Mouse (Mus musculus) kidney, adult 11 months (tissue): ENCODE results near the gene Pxn.

ENCODE experiments used
- DNase-seq: peaks from one replicate; pipeline ENCODE4 v3.0.0; 2022

Gene Pxn

DNA sequence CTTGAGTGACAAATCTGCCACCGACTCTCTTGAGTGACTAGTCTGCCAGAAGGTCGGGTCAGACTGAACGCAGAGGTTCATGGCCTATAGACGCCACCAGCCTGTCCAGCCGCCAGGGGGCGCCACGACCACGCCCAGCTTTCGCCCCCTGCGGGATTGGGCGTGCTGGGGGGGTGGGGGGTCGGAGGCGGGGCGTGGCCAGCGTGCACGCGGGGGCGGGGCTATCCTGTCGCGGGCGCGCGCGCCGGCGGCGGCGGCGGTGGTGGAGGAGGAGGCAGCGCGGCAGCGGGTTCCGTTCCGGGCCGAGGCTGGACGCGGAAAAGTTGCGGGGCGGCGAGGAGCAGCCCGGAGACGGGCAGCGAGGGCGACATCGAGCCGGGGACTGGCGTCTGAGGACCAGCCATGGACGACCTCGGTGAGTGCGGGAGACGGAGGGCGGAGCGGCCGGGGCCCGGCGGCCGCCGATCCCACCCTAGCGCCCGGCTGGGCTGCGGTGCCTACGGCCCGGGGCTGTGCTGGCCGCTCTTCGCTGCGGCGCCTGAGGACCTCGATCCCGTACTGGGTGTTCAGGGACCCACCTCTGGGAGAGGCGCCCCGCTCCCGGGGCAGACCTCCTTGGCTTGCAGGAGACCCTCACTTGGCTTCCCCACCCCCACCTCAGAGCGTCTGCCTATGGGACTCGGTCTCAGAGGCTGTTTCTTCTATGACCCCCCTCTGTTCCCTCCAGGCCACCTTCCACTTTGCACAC is at the start of gene Pxn:
Gene Pxn (plus strand): TSS at position 223 of the 748 bp plus-strand sequence.
- DNase-seq: peak; percentile 87

DNA sequence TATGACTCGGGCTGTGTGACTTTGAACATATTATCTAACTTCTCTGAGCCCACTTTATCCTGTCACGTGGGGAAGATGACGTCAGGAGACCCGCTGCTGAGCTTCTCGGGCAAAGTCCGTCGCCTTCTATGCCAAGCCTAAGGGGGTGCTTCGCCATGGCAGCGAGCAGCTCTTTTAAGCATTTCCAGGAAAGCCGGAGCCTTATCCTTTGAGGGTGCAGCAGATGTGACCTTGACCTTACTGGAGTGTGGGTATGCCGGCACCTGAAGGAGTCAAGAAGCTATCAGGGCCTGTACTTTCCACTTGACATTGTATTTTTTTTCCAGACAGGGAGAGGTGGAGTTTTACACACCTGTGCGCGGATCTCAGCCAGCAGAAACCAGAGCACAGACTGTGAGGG is 47.6 kb upstream of the Pxn start:
- DNase-seq: no peak

DNA sequence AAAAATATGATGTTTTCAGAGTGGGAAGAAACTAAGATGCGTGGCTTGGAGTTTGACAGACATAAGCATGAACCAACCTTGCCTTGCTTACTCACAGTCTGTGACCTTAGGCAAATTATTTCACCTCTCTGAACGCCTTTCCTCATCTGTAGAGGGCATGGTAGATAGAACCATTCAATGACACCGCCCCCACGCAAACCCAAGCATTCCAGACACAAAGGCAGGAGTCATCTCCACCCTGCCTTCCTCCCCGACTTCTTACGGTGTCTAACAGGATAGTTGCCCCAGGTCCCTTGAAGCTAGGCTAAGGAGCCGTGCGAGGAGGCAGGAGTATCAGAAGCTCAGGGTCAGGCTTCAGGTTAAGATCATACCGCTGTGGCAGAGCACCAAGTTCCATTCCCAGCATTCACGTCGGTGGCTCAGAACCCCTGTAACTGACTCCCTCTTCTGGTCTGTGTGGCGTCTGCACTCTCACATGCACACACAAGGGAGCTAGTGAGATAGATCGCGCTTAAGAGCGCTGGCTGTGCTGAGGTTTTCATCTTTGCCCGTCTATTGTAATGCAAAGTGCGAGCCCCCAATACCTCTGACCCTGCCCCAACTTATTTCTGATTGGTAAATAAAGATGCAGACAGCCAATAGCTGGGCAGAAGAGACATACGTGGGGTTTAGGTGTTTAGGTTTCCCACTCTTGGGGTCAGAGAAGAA is 41.9 kb upstream of the Pxn start:
- no peak for DNase-seq

DNA sequence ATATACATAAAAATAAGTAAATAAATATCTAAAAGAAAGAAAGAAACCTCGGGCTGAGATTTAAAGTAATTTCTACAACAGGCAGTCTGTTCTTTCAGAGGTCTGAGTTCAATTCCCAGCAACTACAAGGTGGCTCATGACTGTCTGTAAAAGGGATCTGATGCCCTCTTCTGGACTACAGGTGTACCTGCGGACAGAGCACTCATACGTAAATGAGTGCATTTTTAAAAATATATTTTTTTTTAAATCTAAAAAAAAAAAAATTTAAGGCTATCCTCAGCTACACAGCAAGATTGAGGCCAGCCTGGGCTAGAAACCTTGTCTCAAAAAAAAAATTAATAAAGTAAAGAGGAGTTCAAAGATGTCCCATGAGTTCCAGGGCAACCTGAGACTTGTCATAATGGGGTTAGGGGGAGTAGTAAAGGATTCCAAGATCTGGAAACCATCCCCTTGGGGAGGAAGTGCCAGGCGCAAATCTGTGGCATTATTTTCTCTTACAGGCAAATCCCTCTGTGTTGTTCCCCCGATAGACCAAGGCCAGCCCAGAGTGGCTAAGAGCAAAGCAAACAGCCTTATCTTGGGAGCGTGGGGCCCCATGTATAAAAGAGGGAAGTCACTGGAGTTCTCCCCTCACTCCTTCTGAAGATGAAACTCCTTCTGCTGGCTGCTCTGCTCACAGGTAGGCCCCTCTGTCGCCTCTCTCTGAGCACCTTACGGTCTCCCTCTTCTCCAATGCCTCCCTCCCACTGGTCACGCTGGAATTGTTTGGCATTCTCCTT is 40.6 kb upstream of the Pxn start, which contains the start of gene Pla2g1b:
Gene Pla2g1b (plus strand): TSS at position 621 of the 779 bp plus-strand sequence.
- no peak for DNase-seq

DNA sequence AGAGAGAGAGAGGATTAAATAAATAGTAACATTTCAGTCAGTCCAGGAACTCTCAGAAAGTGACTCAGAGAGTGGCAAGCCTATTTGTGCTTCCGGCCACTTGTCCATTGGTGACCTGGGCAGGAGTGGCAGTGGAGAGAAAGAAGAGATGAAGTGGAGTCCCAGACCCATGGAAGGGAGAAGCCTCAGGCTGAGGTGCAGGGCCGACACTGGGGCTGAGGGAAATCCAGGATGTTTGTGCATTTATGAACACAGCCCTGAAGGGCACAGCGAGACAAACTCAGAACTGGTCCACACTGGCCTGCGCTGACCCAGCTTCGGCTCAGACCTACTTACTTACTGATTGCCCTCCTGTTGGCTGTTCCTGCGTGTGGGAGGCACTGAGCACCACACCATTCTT is 36.7 kb upstream of the Pxn start:
- peak; percentile 69 for DNase-seq

DNA sequence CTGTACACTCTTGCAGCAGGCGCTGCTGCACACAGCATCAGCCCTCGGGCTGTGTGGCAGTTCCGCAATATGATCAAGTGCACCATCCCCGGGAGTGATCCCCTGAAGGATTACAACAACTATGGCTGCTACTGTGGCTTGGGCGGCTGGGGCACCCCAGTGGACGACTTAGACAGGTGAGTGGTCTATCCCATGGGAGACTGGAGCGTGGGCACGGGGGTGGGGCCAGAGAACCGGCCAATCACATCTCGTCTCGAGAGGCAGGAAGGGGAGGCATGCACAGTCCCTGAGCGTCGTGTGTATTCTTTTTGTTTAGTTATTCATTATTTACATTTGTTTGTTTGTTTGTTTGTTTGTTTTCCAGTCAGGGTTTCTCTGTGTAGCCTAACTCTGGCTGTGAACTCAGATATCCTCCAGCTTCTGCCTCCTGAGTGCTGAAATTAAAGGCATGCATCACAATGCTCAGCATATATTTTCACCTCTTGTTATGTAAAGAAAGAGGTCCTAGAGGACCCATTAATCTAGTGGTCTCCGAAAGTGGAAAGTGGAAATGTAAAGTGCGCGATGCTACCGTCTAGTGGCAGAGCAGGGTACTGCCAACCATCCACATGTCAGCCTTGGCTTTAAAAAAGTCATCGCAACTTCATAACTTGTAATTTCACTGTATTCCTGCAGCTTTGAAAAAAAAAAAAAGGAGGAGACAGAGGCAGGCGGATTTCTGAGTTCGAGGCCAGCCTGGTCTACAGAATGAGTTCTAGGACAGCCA is 35.5 kb upstream of the Pxn start:
- DNase-seq: no peak

DNA sequence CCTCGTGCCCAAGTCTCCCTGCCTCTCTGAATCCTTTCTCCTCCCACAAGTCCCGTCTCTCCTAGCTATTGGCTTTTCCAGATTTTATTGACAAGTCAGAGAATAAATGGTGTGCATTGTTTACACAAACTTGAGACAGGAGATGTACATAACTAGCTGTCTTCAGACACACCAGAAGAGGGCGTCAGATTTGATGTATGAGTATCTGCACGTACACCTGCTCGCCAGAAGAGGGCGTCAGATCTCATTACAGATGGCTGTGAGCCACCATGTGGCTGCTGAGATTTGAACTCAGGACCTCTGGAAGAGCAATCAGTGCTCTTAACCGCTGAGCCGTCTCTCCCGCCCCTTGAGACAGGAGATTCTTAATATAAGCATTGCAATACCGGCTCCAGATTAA is 33.3 kb upstream of the Pxn start:
- DNase-seq: no peak

DNA sequence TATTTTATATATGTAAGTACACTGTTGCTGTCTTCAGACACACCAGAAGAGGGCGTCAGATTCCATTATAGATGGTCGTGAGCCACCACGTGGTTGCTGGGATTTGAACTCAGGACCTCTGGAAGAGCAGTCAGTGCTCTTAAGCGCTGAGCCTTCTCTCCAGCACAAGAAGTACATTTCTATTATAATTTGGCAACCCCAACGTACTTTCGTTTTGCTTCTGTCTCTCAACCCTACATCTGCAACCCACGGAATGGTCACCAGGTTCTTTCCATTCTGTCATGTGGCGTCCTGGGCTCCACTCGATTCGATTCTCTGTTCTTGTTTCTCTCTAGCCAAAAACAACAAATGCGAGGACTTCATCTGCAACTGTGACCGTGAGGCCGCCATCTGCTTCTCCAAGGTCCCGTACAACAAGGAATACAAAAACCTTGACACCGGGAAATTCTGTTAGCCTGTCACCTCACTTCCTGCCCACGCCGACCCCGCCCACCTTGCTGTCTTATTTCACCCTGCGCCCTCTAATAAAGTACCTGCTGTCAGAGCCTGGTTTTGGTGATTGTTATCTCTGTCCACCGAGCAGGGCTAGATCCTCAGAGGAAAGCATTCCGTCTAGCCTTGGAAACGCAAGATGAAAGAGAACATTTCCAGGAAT is 32.2 kb upstream of the Pxn start:
- DNase-seq: no peak

DNA sequence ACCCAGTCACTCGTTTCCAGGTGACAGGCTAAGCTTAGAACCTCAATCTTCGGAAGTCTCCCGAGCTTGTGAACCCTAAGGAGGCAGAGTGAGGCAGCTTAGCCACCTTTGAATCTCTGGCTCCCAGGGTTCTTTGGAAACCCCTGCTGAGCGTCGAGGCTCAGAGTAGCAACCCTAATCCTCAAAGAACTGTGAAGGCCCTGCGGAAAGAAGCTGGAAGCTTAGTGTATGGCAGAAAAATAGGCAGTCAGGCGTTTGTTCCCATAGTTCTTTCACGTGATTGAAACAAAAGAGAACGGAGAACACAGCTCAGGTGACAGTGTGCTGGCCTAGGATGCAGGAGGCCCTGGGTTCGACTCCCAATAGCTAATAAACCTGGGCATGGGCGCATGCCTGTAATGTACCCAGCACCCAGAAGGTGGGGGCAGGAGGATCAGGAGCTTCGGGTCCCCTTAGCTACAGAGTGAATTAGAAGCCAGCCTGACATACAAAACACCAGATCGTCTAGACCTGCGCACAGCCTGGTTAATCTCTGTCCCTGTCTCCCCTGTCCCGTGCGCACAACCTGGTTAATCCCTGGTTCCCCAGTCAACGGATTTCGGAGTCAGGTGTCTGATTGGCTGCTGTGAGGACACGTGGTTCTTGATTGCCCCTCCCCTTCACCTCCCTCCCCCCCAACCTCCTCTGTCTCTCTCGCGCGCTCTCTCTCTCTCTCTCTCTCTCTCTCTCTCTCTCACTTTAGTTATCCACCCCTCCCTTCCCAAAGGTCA is 31.0 kb upstream of the Pxn start:
- DNase-seq: peak; percentile 77

DNA sequence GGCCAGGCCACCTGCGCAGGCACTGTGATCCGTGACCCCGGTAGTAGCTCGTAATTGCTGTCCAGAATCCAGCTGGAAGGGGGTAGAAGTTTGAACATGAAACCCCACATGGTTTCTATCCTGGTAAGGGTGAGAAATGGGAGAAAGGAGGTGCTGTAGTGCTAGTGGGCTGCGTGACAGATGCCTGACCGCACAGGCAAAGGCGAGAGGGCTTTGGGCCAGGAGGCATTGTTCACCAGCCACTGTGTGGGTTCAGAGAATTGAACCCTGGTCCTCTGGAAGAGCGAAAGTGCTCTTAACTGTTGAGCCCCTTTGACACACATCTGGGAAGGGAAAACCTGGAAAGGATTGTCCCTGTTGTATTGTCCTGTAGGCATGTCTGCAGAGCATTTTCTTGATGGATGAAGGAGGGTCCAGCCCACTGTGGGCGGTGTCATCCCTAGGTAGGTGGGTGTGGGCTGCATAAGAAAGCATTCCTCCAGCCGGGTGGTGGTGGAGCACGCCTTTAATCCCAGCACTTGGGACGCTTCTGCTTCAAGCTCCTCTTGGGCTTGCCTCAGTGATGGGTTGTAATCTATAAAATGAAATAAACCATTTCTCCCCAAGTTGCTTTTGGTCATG is 30.3 kb upstream of the Pxn start:
- DNase-seq: no peak

DNA sequence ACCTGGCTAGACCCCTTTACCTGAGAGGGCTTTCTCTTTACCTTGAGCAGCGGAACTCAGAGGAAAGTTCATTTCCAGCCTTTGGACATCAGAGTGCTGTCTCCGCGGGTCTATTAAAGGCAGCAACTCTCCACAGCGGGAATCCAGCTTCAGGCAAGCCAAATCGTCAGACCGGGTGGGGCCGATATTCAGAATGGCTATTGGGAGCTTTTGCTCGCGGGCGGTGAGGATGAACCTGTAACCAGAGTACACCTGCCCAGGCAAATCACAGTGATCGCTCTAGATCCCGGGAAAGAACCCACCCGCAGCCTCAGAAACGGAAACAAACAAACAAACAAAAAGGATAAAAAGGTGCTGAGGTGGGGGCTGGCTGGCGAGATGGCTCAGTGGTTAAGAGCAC is 26.9 kb upstream of the Pxn start:
- DNase-seq: no peak

DNA sequence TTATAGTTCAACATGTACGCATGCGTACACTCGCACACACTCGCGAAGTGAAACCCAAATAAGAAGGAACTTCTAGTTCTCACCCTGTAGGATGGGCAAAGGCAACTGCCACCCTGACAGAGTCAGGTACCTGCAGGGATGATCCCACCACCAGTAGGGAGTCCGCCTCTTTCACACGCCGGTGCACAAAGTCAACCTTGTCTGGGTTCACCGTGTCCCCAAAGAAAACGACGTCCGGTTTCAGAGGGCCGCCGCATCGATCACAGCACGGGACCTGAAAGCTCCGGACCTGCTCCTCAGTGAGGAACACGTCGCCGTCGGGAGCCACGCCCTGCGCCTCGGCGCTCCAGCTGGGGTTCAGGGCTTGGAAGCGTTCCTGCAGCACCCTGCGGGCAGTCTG is 26.4 kb upstream of the Pxn start:
- DNase-seq: no peak

DNA sequence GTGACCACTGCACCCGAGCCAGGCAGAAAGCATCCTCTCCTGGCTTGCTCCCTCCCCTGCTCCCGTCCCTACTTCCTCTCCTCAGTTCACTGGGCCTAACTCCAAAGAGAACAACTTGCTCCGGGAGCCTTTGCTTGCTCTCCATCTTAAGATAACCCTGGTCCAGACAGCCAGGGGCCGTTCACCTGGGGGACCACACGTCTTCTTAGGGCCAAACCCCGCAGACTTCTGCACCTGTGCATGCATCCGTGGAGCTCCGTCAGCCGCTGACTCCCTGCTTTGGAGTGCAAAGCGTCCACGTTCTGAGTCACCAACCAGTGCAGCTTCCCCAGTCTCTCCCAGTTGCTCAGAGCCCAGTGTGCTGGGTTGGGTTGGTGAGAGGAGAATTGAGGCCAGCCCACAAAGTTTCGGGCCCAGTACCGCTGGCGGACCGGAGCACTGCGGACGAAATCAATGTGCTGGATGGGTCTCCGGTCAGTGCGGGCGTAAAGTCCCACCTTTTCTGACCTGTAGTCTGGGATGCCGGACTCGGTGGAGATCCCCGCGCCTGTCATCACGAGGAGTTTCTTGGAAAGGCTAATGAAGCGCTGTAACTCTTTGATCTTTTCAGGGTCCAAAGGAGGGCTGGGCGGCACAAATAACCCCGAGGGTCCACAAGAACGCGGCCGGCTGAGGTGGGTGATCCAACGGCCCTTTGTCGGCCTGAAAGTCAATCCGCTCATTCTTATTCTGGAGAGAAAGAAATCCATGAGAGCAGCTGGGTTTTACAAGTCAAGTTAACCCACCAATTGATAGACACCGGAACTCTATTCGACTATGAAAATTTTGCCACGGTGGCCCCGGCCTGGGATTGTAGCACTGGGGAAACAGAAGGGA is 23.8 kb upstream of the Pxn start:
- DNase-seq: no peak

DNA sequence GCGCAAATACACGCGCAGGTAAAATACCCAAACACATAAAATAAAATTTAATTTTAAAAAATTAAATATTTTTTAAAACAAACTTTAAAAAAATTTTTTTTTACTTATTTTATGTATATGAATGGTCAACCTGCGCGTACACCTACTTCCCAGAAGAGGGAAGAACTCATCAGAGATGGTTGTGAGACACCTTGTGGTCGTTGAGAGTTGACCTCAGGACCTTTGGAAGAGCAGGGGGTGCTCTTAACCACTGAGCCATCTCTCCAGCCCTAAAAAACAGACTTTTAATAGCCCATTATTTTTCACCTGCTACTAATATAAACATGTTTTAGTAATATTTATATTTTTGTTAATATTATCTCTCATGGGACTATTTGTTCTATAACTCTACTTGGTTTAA is 23.1 kb upstream of the Pxn start:
- no peak for DNase-seq

DNA sequence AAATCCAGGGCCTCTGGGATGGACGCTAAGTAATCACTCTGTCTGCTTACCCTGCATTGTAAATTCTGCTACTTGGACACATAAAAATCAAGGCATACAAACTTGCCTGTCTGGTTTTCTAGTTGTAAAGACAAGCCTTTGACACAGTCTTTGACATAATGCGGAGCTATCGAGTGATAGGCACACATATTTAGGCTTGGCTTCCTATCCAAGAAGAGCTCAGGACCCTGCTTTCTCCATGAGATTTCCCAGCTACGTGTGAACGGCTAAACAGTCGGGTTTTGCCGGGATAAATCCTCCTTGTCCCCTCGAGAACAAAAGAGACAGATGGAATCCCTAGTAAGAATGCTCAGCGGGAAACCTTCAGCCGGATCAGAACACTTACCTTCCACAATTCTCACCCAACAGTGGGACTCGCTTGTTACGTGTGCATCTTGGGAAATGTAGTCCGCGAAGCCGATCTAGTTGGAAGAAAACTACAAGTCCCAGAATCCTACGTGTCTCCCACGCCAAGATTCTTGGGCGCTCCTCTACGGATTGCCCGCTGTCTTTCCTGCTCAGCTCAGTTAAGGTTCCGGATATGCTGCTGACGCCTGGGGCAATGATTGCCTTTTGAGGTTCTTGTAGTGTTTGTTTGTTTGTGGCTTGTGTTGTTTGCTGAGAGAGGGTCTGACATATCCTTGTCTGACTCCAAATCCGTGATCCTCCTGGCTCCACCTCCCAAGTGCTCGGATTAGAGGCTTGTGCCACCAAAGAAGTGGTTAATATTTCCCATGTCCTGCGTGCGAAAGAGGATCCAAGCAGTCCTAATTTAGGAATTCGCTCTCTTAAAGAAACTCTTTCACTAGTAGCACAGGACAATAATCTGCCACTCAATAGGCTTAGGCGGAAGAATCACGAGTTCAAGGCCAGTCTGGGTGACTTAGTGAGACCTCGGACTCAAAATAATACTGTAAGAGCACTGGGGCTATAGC is 22.2 kb upstream of the Pxn start, which contains the start of gene Sirt4:
Gene Sirt4 (minus strand): TSS at position 779 of the 974 bp plus-strand sequence.
- DNase-seq: peak; percentile 93

DNA sequence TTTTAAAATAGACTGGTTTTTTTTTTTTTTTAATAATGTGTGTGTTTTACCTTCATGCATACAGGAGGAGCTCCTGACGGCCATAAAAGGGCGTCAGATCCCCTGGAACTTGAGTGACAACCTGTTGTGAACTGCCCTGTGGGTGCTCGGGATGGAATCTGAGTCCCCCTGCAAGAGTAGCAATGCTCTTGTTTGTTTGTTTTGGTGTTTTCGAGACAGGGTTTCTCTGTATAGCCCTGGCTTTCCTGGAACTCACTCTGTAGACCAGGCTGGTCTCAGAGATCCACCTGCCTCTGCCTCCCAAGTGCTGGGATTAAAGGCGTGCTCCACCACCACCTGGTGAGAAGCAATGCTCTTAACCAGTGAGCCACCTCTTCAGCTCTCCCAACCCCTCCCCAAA is 21.5 kb upstream of the Pxn start:
- no peak for DNase-seq

DNA sequence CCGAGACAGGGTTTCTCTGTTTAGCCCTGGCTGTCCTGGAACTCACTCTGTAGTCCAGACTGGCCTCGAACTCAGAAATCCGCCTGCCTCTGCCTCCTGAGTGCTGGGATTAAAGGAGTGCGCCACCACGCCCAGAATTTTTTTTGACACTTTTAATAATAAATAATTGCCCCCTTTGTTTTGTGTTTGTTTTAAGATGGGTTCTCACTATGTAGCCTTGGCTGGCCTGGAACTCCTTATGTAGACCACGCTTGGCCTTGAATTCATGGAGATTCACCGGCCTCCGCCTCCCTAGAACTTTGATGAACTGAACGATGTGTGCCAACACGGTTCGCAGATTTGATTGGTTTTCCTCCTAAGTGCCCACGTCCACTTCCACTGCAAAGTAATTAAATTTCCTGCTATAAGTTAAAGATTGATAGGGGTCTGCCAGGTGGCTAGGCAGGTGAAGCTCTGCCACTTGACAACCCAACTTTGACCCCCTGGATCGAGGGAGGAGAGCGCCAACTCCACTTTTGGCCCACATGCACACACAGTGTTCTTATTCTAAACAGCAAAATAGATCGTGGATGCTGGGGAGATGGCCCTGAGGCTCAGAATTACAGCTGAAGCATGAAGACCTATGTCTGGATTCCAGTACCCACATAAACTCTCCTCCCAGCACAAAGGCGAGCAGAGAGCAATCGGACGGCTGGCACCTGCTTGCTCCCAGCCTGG is 20.8 kb upstream of the Pxn start:
- peak; percentile 60 for DNase-seq

DNA sequence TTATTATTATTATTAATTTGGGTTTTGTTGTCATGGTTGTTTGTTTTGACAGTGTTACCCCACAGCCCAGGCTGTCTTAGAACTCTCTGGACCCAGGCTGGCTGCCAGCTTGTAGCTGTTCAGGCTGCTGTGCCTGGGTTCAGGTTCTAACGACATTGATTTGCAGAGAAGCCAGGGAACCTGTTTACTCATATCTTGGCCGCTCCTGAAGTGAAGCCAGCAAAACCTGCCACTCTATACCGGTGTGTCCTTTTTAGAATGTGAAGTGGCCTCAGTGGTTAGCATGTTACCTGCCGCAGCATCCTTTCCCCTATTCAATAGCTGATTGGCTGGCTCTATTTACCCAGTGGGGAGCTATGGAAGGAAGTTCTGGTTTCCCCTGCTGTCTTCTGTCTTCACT is 19.8 kb upstream of the Pxn start:
- no peak for DNase-seq
